Mouse (Mus musculus) brain, embryonic 14.5 days (tissue): ENCODE results near the gene Snx21. TPM values are rescaled to one million over a fixed set of nuclear protein-coding genes. Genes with fewer than 3 reads are reported as not detected.

Source experiments
- DNase-seq: peaks from one replicate; pipeline ENCODE4 v3.0.0-alpha.2; 2011; ENCODE audit warnings: low read depth
- CTCF ChIP-seq: fragments of 200-500 bp; IDR thresholded peaks from 2 replicates; pipeline ENCODE4 v1.5.1; 2012; ENCODE audit warnings: inconsistent platforms, mild to moderate bottlenecking, moderate library complexity, borderline replicate concordance; ENCODE audit not compliant: insufficient read depth, insufficient read length; ENCODE audit errors: extremely low read depth
- POLR2A ChIP-seq: fragments of 200-500 bp; IDR thresholded peaks from 2 replicates; pipeline ENCODE4 v1.6.1; 2012; ENCODE audit warnings: mild to moderate bottlenecking, inconsistent platforms, borderline replicate concordance; ENCODE audit not compliant: poor library complexity, insufficient read depth, insufficient read length, severe bottlenecking; ENCODE audit errors: extremely low read depth
- polyA plus RNA-seq: library from polyadenylated mRNA; depleted of rRNA; stranded (reverse); fragments of >200 nt; gene quantifications from 2 replicates; pipeline ENCODE4 v1.2.3, GENCODE M21; 2012; rRNA removed

Snx21 gene
- polyA plus RNA-seq, 1 experiment = 27.0 TPM

DNA sequence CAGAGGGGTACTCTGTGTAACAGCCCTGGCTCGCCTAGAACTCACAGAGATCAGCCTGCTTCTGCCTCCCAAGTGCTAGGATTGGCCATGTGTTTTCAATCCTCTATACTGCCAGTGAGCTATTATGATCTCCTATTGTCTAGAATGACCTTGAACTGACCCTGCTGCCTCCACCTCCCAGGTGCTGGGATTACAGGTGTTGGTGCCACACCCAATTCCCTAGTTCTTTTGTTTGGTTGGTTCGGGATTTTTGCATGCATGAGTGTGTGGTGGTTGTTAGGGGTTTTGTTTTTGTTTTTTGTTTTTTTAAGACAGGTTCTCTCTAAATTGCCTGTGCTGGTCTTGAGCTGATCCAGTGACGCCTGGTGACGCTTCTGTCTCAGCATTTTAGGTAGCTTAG is 38.3 kb downstream of the Snx21 start:
- TF ChIP-seq POLR2A = no peak
- DNase-seq = no peak

DNA sequence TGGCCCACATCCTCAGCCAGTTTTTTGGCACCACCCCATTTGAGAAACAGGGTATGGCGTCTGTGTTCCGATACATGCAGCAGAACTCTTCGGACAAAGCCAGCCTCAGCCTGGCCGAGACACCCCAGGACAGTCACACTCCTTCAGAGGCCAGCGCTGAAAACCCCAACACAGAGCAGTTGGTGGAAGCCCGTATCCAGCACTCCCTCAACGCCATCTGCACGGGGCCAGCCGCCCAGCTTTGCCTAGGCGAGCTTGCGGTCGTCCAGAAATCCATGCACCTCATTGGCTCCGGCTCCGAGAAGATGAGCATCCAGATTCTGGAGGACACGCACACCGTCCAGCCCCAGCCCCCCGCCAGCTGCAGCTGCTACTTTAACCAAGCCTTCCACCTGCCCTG is 39.9 kb downstream of the Snx21 start:
- no peak for DNase-seq
- TF ChIP-seq CTCF (no peak), POLR2A (no peak)

DNA sequence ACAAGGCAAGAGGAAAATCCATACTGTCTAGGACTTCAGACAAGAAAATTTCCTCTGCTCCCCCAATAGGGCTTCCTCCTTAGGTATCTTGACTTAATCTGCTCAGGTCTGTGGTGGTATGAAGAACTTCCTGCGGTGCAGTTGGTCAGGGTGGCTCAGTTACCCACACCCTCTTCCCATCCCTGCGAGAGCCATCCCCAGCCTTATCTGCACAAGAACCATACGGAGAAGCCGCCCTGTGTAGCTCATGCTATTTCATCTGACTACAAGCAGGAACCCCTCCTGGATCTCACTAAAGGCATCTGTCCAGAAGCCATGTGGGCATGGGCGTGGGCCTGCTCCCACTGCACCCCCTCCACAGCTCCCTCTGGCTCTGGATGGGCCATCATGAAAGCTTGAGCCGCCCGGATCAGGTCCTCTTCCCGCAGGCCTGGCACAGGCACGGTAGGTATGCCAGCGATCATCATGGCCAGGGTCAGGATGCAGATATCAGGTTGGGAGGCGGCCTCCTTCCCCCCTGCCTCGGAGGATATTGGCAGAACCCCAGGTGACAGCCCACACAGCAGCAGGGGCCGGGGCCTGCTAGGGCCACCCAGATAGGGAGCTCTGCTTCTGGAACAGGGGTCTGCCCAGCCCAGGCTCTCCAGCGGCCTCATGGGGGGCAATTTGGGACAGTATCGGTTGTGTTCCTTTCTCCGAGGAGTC is 41.7 kb downstream of the Snx21 start:
- DNase-seq = no peak
- TF ChIP-seq POLR2A (no peak), CTCF (no peak)

DNA sequence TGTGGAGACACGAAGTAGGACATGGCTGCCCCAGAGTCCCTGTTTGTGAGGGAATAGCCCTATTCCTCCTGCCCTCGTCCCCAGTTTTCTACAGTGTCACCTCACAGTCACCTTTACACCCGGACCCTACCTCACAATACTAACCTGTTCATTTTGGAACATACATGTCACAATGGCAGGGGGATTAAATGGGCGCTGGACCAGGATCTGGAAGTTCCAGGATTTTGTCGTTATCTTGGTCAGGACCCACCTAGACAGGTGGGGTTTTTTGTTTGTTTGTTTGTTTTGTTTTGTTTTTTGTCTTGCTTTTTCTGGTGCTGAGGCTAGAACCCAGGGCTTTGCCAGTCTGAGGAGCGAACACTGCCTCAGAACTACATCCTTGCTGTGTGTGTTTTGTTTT is 42.8 kb downstream of the Snx21 start, which contains the start of gene Spata25:
Spata25 (minus strand) TSS at position 101 of the 400 bp plus-strand sequence.
- TF ChIP-seq CTCF = no peak
- TF ChIP-seq POLR2A = no peak
- DNase-seq = no peak

DNA sequence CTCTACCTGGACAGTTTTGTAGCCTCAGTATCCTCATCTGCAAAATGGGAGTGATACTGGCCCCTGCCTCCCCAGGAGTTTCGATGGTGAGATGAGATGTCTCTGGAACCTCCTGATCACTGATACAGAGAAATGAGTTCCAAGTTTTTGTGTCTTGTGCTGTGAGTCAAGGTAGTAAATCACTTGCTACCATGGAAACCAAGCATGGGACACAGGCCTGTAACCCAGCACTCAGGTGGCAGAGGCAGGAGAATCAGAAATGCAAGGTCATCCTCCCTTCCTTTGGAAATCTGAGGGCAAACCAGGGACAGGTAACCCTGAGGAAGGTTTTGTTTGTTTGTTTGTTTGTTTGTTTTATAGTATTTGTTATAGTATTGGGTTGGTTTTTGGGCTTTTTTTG is 43.5 kb downstream of the Snx21 start:
- no peak for TF ChIP-seq POLR2A
- TF ChIP-seq CTCF = no peak

DNA sequence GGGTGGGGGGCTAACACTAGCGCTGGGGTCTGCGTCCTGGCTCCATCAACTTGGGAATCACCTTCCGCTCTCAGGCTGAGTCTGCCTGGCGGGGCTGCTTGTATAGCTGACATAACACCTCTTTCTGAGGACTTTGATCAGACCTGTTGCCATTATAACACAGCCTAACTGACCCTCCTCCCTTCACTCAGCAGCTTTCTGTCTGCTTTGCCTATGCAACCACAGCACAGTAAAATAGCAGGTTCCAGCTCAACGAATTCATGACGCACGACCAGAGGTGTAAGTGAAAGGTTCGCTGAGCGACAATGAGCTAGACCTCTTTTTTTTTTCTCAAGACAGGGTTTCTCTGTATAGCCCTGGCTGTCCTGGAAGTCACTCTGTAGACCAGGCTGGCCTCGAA is 45.4 kb downstream of the Snx21 start:
- TF ChIP-seq POLR2A (no peak), CTCF (no peak)
- DNase-seq = no peak

More for the DNA sequence above, 43.5 kb downstream of the Snx21 start:
- DNase-seq = no peak

DNA sequence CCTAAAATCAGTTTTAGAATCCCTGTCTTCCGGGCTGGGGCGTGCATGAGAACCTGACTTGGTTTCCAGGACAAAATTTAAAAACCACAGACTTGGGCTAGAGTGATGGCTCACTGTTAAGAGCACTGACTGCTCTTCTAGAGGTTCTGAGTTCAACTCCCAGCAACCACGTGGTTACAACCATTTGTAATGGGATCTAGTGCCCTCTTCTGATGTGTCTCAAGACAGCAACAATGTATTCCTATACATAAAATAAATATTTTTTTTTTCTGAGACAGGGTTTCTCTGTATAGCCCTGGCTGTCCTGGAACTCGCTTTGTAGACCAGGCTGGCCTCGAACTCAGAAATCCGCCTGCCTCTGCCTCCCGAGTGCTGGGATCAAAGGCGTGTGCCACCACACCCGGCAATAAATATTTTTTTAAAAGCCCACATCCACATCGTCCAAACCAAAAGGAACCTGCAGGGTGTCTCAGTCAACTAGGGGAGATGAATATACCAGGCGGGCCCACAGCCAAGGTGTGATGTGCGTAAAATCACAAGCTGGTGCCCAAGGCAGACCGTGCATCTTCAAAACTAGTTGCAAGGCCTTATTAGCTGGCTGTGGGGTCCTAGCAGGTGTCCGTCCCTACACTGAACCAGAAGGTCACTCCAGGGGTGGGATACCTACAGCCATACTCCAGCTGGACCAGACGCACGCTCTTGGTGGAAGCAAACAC is 46.6 kb downstream of the Snx21 start:
- DNase-seq = no peak

DNA sequence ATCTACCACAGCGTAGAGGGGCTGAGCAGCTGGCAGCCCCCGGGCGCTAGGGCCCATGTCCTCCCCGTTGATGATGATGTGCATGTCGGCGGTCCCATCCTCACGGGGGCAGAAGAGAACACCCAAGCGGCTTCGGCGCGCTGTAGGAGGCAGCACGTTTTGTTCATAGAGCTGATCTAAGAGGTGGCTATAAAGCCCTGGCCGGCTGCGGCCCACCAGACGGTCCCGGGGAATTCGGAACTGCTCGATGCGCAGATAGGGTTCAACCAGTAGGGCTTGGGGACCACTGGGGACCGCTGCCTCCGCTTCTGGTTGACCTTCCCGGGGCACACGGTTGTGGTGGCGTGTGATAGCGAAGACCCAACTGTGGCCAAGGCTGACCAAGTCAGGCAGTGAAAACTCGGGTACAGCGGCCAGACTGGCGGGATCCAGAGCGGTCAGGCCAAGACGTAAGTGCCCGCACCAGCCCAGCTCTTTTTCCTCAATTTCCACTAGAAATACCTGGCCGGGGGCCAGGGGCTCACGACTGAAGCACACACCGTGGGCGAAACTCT is 47.2 kb downstream of the Snx21 start, which contains the start of gene Ctsa:
Ctsa (plus strand) TSS at position 126 of the 554 bp plus-strand sequence.
- TF ChIP-seq CTCF (peak; percentile 47; the same call in 1 of the 2 replicates), POLR2A (peak; percentile 39; the same call in 1 of the 2 replicates)
- DNase-seq = peak; percentile 86

More for the DNA sequence above, 46.6 kb downstream of the Snx21 start:
- TF ChIP-seq POLR2A = no peak
- TF ChIP-seq CTCF = no peak

DNA sequence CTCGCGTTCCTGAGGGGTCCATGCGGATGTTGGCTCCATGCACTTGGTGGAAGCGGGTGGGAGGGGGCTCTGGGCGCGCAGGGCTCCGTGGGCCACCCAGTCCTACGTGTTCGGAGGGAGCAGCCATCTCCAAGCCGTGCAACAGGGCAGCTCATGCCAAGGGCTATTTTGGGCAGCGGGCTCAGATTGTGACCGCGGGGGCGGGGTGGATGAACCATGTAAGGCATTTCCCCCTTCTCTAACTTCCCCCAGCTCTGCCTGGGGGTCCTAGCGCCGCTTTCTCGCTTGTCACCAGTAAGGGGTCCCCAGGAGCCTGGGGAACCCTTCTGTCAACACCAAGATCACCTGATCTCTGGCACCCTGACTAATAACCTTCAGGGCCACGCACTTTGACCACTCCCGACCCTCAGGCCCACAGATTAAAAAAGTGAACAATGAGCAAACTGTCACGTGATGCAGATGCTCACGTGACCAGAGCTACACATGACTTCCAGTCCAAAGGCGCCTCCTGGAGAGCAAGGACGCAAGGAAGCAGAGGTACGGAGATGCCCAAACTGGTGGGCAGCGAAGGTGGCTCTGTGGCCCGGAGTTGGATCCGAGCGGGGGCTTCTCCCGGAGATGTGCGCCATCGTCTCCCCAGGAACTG is 47.8 kb downstream of the Snx21 start, which contains the start of gene Neurl2:
Neurl2 (minus strand) TSS at position 143 of the 646 bp plus-strand sequence.
- peak; percentile 97 for DNase-seq
- TF ChIP-seq POLR2A = peak; percentile 35; the same call in 1 of the 2 replicates
- TF ChIP-seq CTCF = no peak

DNA sequence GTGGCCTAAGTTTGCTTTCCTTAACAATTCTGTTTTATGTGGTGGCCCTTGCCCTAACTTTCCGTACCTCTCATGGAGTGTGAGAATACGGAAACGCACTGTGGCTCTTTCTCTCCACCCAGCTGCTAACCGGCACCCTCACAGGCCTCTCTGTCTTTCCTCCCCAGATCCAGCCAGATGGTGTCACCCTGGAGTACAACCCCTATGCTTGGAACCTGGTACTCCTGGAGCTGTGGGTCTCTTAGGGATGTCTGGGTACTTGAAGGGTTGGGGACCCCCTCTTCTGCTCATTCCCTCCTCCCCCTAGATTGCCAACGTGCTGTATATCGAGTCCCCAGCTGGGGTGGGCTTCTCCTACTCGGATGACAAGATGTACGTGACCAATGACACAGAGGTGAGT is 48.9 kb downstream of the Snx21 start:
- no peak for TF ChIP-seq CTCF
- no peak for TF ChIP-seq POLR2A
- DNase-seq = no peak

DNA sequence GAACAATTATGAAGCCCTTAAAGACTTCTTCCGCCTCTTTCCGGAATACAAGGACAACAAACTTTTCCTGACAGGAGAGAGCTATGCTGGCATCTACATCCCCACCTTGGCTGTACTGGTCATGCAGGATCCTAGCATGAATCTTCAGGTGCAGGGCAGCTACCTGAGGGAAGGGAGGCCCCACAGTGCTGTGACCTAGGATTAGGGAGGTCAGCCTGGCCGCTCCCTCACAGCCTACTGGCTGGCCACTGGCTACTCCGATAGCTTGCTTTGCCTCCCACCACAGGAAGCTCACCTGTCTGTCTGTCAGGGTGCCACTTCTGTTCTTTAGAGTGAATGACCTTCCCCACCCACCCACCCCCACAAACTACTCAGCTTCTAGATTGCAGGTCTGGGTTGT is 49.5 kb downstream of the Snx21 start:
- no peak for DNase-seq
- no peak for TF ChIP-seq CTCF
- TF ChIP-seq POLR2A = no peak

Other genes starting within 250 kb of the Snx21 start
- 3.9 and 5.3 TPM in 2 replicates for gene Wfdc2, start 223.4 kb upstream of the Snx21 start, polyA plus RNA-seq
- gene Spint3, start 212.4 kb upstream of the Snx21 start, polyA plus RNA-seq = not detected in 2 replicates
- not detected in 2 replicates for gene Wfdc6a, start 200.4 kb upstream of the Snx21 start, polyA plus RNA-seq
- not detected in 2 replicates for gene Eppin, start 192.2 kb upstream of the Snx21 start, polyA plus RNA-seq
- gene Wfdc6b, start 172.3 kb upstream of the Snx21 start, polyA plus RNA-seq = not detected in 2 replicates
- not detected in 2 replicates for gene Wfdc8, start 172.2 kb upstream of the Snx21 start, polyA plus RNA-seq
- not detected in 2 replicates for gene Wfdc16, start 147.0 kb upstream of the Snx21 start, polyA plus RNA-seq
- not detected in 2 replicates for gene Wfdc10, start 129.8 kb upstream of the Snx21 start, polyA plus RNA-seq
- gene Wfdc9, start 129.2 kb upstream of the Snx21 start, polyA plus RNA-seq = not detected in 2 replicates
- not detected in 2 replicates for gene Wfdc11, start 111.7 kb upstream of the Snx21 start, polyA plus RNA-seq
- not detected in 2 replicates for gene Wfdc13, start 100.7 kb upstream of the Snx21 start, polyA plus RNA-seq
- gene Spint4, start 87.3 kb upstream of the Snx21 start, polyA plus RNA-seq = not detected in 2 replicates
- gene Spint5, start 70.5 kb upstream of the Snx21 start, polyA plus RNA-seq = not detected in 2 replicates
- 0.94 and 1.4 TPM in 2 replicates for gene Wfdc3, start 39.9 kb upstream of the Snx21 start, polyA plus RNA-seq
- 46.0 and 50.2 TPM in 2 replicates for gene Dnttip1, start 39.8 kb upstream of the Snx21 start, polyA plus RNA-seq
- gene Ube2c, start 15.9 kb upstream of the Snx21 start, polyA plus RNA-seq = 94.0 and 201 TPM in 2 replicates
- 1.7 TPM in 2 replicates for gene Tnnc2, start 5.9 kb upstream of the Snx21 start, polyA plus RNA-seq
- 29.7 and 41.1 TPM in 2 replicates for gene Acot8, start 19.1 kb downstream of the Snx21 start, polyA plus RNA-seq
- gene Zswim3, start 19.3 kb downstream of the Snx21 start, polyA plus RNA-seq = 8.5 and 10.1 TPM in 2 replicates
- gene Zswim1, start 36.9 kb downstream of the Snx21 start, polyA plus RNA-seq = 12.1 and 17.6 TPM in 2 replicates
- not detected in 2 replicates for gene Spata25, start 42.7 kb downstream of the Snx21 start, polyA plus RNA-seq
- 125 and 165 TPM in 2 replicates for gene Ctsa, start 47.0 kb downstream of the Snx21 start, polyA plus RNA-seq
- 5.1 and 7.0 TPM in 2 replicates for gene Neurl2, start 47.6 kb downstream of the Snx21 start, polyA plus RNA-seq
- gene Pltp, start 71.9 kb downstream of the Snx21 start, polyA plus RNA-seq = 62.2 and 109 TPM in 2 replicates
- gene Pcif1, start 93.5 kb downstream of the Snx21 start, polyA plus RNA-seq = 55.5 and 60.1 TPM in 2 replicates
- 43.2 and 47.0 TPM in 2 replicates for gene Zfp335, start 125.9 kb downstream of the Snx21 start, polyA plus RNA-seq
- 19.5 and 32.8 TPM in 2 replicates for gene Mmp9, start 155.0 kb downstream of the Snx21 start, polyA plus RNA-seq
- gene Slc12a5, start 175.0 kb downstream of the Snx21 start, polyA plus RNA-seq = 80.5 and 110 TPM in 2 replicates
- 128 and 143 TPM in 2 replicates for gene Ncoa5, start 249.0 kb downstream of the Snx21 start, polyA plus RNA-seq